8 mouse cellular contexts compared by ENCODE assay signal in the genomic region with DNA sequence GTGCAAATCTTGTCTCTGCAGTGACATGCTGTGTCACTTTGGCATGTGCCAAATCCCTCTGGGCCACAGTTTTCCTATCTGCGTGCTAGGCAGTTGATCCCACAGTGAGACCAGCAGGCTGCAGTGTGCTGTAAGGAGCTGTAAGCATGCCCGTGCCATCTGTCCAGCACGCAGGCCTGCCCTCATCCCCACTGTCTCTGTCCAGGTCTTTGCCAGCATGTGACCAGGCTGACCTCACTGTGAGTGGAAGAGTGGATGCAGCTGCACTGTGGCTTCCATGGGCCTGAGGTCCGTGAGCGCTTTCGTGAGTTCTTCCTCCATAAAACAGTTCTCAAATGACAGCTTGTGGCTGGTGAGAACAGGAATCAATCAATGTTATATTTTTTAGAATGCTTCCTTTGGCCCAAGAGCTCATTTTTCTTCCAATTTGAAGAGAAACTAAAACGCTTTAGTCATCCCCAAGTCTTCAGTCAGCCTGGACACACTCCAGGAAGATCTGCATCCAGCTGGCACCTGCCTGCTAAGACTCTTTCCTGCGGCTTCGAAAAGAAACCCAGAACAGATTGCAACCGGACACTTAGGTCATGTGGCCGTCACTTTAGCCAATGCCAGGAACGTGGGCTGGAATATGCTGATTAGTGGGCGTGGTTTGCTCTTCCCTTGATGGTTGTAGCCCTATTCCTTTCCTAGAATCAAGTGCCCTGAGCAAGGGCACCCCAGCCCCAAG. TPM values are rescaled to one million over a fixed set of nuclear protein-coding genes. Genes with fewer than 3 reads are reported as not detected.
DNase-seq lines count a peak whose midpoint lies in the region; ATAC-seq lines count a peak whose summit lies in the region.

No protein-coding gene starts in this region.

- peak; percentile 66; the same call in 1 of the 2 replicates for ATAC-seq in hindbrain, embryonic 13.5 days (ENCODE audit: low FRiP score)
- peak; percentile 96 for ATAC-seq in lung, embryonic 16.5 days (ENCODE audit: low read depth)

- peak; percentile 24 to 42 for DNase-seq in adrenal gland, adult 18-20 months (ENCODE audit: low spot score in 2 of 2)
- peak; percentile 26 to 73 for DNase-seq in cerebellum, postnatal 4 days (ENCODE audit: low spot score in 2 of 2)
- DNase-seq in gastrocnemius, adult 18-20 months (ENCODE audit: low spot score) = peak; percentile 81
- peak; percentile 60 to 69 for DNase-seq in layer of hippocampus, postnatal 10 days (ENCODE audit: low spot score in 2 of 2)
- peak; percentile 88 for DNase-seq in right cerebral cortex, adult 18-20 months
- no peak for DNase-seq in thymus, postnatal 10 days (ENCODE audit: low spot score in 2 of 2)

- 0 out of 2 replicates have a peak, but pooled peaks cover 2% of the 10 kb centered on the region for H3K27me3 ChIP-seq in hindbrain, embryonic 13.5 days
- peaks cover 2% of the 10 kb centered on the region for H3K27me3 ChIP-seq in lung, embryonic 16.5 days (ENCODE audit: control insufficient read depth, insufficient read depth, low read depth, low read length)

- WGBS in hindbrain, embryonic 13.5 days = 13% methylated on average over 13 of the region's 13 CpGs
- WGBS in lung, embryonic 16.5 days = 8% methylated on average over 13 of the region's 13 CpGs

- H3K4me2 ChIP-seq in hindbrain, embryonic 13.5 days = peak overlapping the region; percentile 37
- peak overlapping the region; percentile 40 for H3K4me2 ChIP-seq in lung, embryonic 16.5 days (ENCODE audit: low read depth, low read length)

- no peaks in the 10 kb centered on the region for H3K36me3 ChIP-seq in hindbrain, embryonic 13.5 days
- H3K36me3 ChIP-seq in lung, embryonic 16.5 days (ENCODE audit: control insufficient read depth, insufficient read depth, low read length) = no peaks in the 10 kb centered on the region

- no peak overlapping the region for H3K4me3 ChIP-seq in hindbrain, embryonic 13.5 days
- peak overlapping the region; percentile 22 for H3K4me3 ChIP-seq in lung, embryonic 16.5 days (ENCODE audit: low read length)

- 0 out of 2 replicates have a peak overlapping the region, but pooled peaks have one; percentile 41 for H3K27ac ChIP-seq in hindbrain, embryonic 13.5 days
- no peak overlapping the region for H3K27ac ChIP-seq in lung, embryonic 16.5 days (ENCODE audit: low read length)

- H3K9ac ChIP-seq in hindbrain, embryonic 13.5 days = no peak overlapping the region
- no peak overlapping the region for H3K9ac ChIP-seq in lung, embryonic 16.5 days (ENCODE audit: low read length)

- H3K4me1 ChIP-seq in hindbrain, embryonic 13.5 days (replicated peaks) = peaks cover 57% of the 10 kb centered on the region
- peaks cover 5% of the 10 kb centered on the region for H3K4me1 ChIP-seq in lung, embryonic 16.5 days (replicated peaks; ENCODE audit: control insufficient read depth, insufficient read depth, low read length)

- no peaks in the 10 kb centered on the region for H3K9me3 ChIP-seq in hindbrain, embryonic 13.5 days
- no peaks in the 10 kb centered on the region for H3K9me3 ChIP-seq in lung, embryonic 16.5 days (ENCODE audit: control insufficient read depth, low read length)

RNA-seq across cellular contexts. Expression of gene Sfswap, which starts 46.1 kb away (rescaled TPM):
- total RNA-seq in adrenal gland, adult 18-20 months (2021) = 10 to 100 TPM; 47.7 to 58.3 TPM
- total RNA-seq in gastrocnemius, adult 18-20 months (2021) = 10 to 100 TPM; 22.2 to 22.4 TPM
- polyA plus RNA-seq in hindbrain, embryonic 13.5 days (2015; fragmentation: Nextera tagmentation; extraction: Ambion mirVana) = 49.7 and 56.5 TPM in 2 replicates
- total RNA-seq in layer of hippocampus, postnatal 10 days (2021) = 100 to 1,000 TPM; 123 to 152 TPM
- polyA plus RNA-seq in lung, embryonic 16.5 days (2015; fragmentation: Nextera tagmentation; extraction: Ambion mirVana) = 38.6 and 40.9 TPM in 2 replicates

Comparison
In these comparisons a context has a peak if more than half of its experiments do, and no peak if none do; other contexts are left out.
1. DNase-seq: peak in adrenal gland, adult 18-20 months (2 of 2), cerebellum, postnatal 4 days (2 of 2), gastrocnemius, adult 18-20 months (single experiment), layer of hippocampus, postnatal 10 days (2 of 2) and right cerebral cortex, adult 18-20 months (single experiment); none in thymus, postnatal 10 days (0 of 2).